Mouse (Mus musculus) brain, embryonic 14.5 days (tissue): ENCODE results near the gene Col27a1.

Source experiments
- CTCF ChIP-seq: fragments of 200-500 bp; IDR thresholded peaks from 2 replicates; pipeline ENCODE4 v1.5.1; 2012; ENCODE audit warnings: inconsistent platforms, mild to moderate bottlenecking, moderate library complexity, borderline replicate concordance; ENCODE audit not compliant: insufficient read depth, insufficient read length; ENCODE audit errors: extremely low read depth
- POLR2A ChIP-seq: fragments of 200-500 bp; IDR thresholded peaks from 2 replicates; pipeline ENCODE4 v1.6.1; 2012; ENCODE audit warnings: mild to moderate bottlenecking, inconsistent platforms, borderline replicate concordance; ENCODE audit not compliant: poor library complexity, insufficient read depth, insufficient read length, severe bottlenecking; ENCODE audit errors: extremely low read depth

DNA sequence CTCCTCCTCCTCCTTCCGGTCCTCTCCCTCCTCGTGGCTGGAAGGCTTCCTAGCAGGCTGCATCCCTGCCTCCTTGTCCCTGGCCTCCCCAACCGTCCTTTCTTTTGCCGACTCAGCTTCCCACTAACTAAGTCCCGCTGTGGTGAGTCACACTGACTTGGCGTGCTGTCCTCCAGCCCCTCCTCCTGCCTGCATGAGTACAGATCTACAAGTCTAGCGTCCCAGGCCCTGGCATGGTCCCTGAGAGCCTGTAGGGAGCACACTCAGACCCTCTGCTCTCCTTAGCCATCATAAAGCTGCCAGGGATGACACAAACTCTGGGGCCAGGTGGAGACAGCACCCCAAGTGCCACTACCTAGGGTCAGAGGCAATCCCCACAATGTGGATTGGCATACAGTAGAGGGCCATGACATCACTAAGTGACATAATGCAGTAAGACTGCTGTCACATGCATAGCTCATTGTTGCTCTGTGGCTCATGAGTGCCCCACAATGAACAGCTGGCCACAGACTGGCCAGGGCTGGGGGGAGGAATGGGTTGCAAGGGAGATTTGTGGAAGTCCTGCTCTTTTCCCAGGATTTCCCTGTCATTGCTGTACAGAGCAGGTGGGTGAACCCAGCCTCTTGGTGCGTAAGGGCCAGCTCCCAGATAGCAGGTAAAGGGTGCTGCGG is 102.4 kb downstream of the Col27a1 start:
- TF ChIP-seq POLR2A (no peak), CTCF (no peak)
